Mouse (Mus musculus) limb, embryonic 14.5 days (tissue): ENCODE results near the gene Dcaf12. TPM values are rescaled to one million over a fixed set of nuclear protein-coding genes. Genes with fewer than 3 reads are reported as not detected.

Experiments
- ATAC-seq: fragments of 200-750 bp; cut with Nextera tagmentation; 2 replicates; pipeline ENCODE4 v1.8.0; 2017; ENCODE audit warnings: low read depth, moderate number of reproducible peaks, moderate TSS enrichment; ENCODE audit not compliant: low FRiP score
- DNase-seq: peaks from one replicate; pipeline ENCODE4 v3.0.0-alpha.2; 2015; ENCODE audit warnings: low spot score
- H3K27ac ChIP-seq: fragments of 300-500 bp; sonication (generic); replicated peaks from 2 replicates; pipeline ENCODE4 v1.5.1; 2014; ENCODE audit warnings: low read depth, mild to moderate bottlenecking, low read length, moderate library complexity, mixed read lengths
- H3K27me3 ChIP-seq: fragments of 300-500 bp; sonication (generic); 2 replicates; pipeline ENCODE4 v1.6.1; 2014; ENCODE audit warnings: low read length, mixed read lengths; ENCODE audit not compliant: control insufficient read depth, insufficient read depth
- H3K36me3 ChIP-seq: fragments of 300-500 bp; sonication (generic); 2 replicates; pipeline ENCODE4 v1.6.1; 2014; ENCODE audit warnings: mild to moderate bottlenecking, low read length, moderate library complexity, mixed read lengths; ENCODE audit not compliant: control insufficient read depth, insufficient read depth
- H3K4me1 ChIP-seq: fragments of 300-500 bp; sonication (generic); 2 replicates; pipeline ENCODE4 v1.6.1; 2014; ENCODE audit warnings: antibody characterized with exemption, low read length, mixed read lengths; ENCODE audit not compliant: control insufficient read depth, insufficient read depth
- H3K4me2 ChIP-seq: fragments of 300-500 bp; sonication (generic); replicated peaks from 2 replicates; pipeline ENCODE4 v1.6.1; 2014; ENCODE audit warnings: low read depth, mild to moderate bottlenecking, low read length, moderate library complexity; ENCODE audit not compliant: severe bottlenecking
- H3K4me3 ChIP-seq: fragments of 300-500 bp; sonication (generic); replicated peaks from 2 replicates; pipeline ENCODE4 v1.5.1; 2014; ENCODE audit warnings: low read length
- H3K9ac ChIP-seq: fragments of 300-500 bp; sonication (generic); 2 replicates; pipeline ENCODE4 v1.6.1; 2014; ENCODE audit warnings: mild to moderate bottlenecking, low read depth, low read length, moderate library complexity; ENCODE audit not compliant: severe bottlenecking
- H3K9me3 ChIP-seq: fragments of 300-500 bp; sonication (generic); 2 replicates; pipeline ENCODE4 v1.6.1; 2016; ENCODE audit warnings: low read length; ENCODE audit not compliant: control insufficient read depth
- POLR2A ChIP-seq: fragments of 200-500 bp; IDR thresholded peaks from 2 replicates; pipeline ENCODE4 v1.8.0; 2012; ENCODE audit warnings: inconsistent platforms, mild to moderate bottlenecking, moderate library complexity, borderline replicate concordance; ENCODE audit not compliant: insufficient read depth, insufficient read length; ENCODE audit errors: extremely low read depth
- WGBS: fragments of 180-500 bp; shearing (Covaris S2); extraction: QIAGEN DNeasy Blood & Tissue Kit; methylation state at CpG from one replicate; pipeline ENCODE4 v1.1.7; 2014; 5-methylcytosine and 5-hydroxymethylcytosine counted together
- polyA plus RNA-seq, 2 experiments: library from polyadenylated mRNA; depleted of rRNA in 1 of 2; stranded (reverse) in 1 of 2; unstranded in 1 of 2; fragments of >200 nt; fragmentation: Nextera tagmentation in 1 of 2; extraction: Ambion mirVana in 1 of 2; gene quantifications; 2 replicates each; pipeline versions ENCODE4 v1.2.1 to v1.2.3; 2012 to 2014

Gene Dcaf12
- polyA plus RNA-seq, 2 experiments = 35.4 to 42.4 TPM

- ATAC-seq (no peak), DNase-seq (no peak)
- H3K27ac ChIP-seq = no peak overlapping the region
- no peak overlapping the region for H3K9ac ChIP-seq
- H3K36me3 ChIP-seq = peaks cover 60% of the 10 kb centered on the region
- 92% methylated on average over 9 of the region's 9 CpGs for WGBS
- TF ChIP-seq POLR2A = no peak
- H3K4me2 ChIP-seq = no peak overlapping the region
- peaks cover 13% of the 10 kb centered on the region for H3K4me1 ChIP-seq
- H3K27me3 ChIP-seq = no peaks in the 10 kb centered on the region
- no peaks in the 10 kb centered on the region for H3K9me3 ChIP-seq
- H3K4me3 ChIP-seq = no peak overlapping the region
Observed at GRCm38 (mm10) chr4:41310567-41311563, 3.8 kb downstream of the Dcaf12 start.

- DNase-seq = no peak
- no peaks in the 10 kb centered on the region for H3K4me1 ChIP-seq
- no peak overlapping the region for H3K4me3 ChIP-seq
- H3K27me3 ChIP-seq = no peaks in the 10 kb centered on the region
- peaks cover 69% of the 10 kb centered on the region for H3K36me3 ChIP-seq
- no peak overlapping the region for H3K4me2 ChIP-seq
- H3K27ac ChIP-seq = no peak overlapping the region
- TF ChIP-seq POLR2A = no peak
- H3K9ac ChIP-seq = no peak overlapping the region
- 82% methylated on average over 6 of the region's 6 CpGs for WGBS
- ATAC-seq = no peak
- no peaks in the 10 kb centered on the region for H3K9me3 ChIP-seq
Observed at GRCm38 (mm10) chr4:41307406-41307805, 7.3 kb downstream of the Dcaf12 start.

- no peak for DNase-seq
- Histone ChIP-seq H3K4me2 (no peak overlapping the region), H3K9me3 (no peaks in the 10 kb centered on the region), H3K4me3 (no peak overlapping the region), H3K9ac (no peak overlapping the region), H3K36me3 (peaks cover 71% of the 10 kb centered on the region), H3K27ac (no peak overlapping the region), H3K4me1 (no peaks in the 10 kb centered on the region), H3K27me3 (no peaks in the 10 kb centered on the region)
- no peak for ATAC-seq
- 76% methylated on average over 3 of the region's 3 CpGs for WGBS
- no peak for TF ChIP-seq POLR2A
Observed at GRCm38 (mm10) chr4:41304302-41304701, 10.4 kb downstream of the Dcaf12 start.

GRCm38 (mm10) chr4:41303671-41304070 is 11.0 kb downstream of the Dcaf12 start:
- TF ChIP-seq POLR2A = no peak

DNA sequence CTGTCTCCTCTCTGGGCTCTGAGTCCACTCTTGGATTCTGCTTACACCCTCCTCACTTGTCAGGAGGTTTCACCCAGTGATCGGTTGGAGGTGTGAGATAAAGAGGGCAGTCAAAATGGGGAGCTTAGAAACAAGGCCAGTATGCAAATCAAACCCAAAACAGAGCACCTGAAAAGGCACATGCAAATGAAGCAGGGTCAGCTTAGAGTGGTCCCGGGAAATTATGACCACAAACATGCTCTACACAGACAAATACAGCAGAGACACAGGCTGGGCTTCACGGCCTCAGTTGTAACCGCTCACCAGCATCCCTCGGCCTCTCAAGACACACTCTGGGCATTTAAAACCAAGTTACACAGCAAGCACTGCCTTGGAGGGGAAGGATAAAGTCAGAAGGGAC is 15.7 kb downstream of the Dcaf12 start:
- Histone ChIP-seq H3K9me3 (no peaks in the 10 kb centered on the region), H3K27ac (no peak overlapping the region), H3K27me3 (no peaks in the 10 kb centered on the region), H3K4me1 (no peaks in the 10 kb centered on the region), H3K4me3 (no peak overlapping the region), H3K9ac (no peak overlapping the region), H3K36me3 (peaks cover 93% of the 10 kb centered on the region), H3K4me2 (no peak overlapping the region)
- DNase-seq = no peak
- ATAC-seq = no peak
- WGBS = 97% methylated on average over 5 of the region's 5 CpGs
- TF ChIP-seq POLR2A = no peak

More at GRCm38 (mm10) chr4:41303671-41304070, 11.0 kb downstream of the Dcaf12 start:
- no peak for DNase-seq
- Histone ChIP-seq H3K27ac (no peak overlapping the region), H3K4me1 (no peaks in the 10 kb centered on the region), H3K9ac (no peak overlapping the region), H3K9me3 (no peaks in the 10 kb centered on the region), H3K27me3 (no peaks in the 10 kb centered on the region), H3K36me3 (peaks cover 74% of the 10 kb centered on the region), H3K4me3 (no peak overlapping the region), H3K4me2 (no peak overlapping the region)
- 94% methylated on average over 7 of the region's 7 CpGs for WGBS
- ATAC-seq = no peak
